Mouse (Mus musculus) erythroblast, embryonic 14.5 days (primary cell): ENCODE results near the gene Hcn3.

Source experiments
- GATA1 ChIP-seq: IDR thresholded peaks from 2 replicates; pipeline ENCODE4 v1.6.1; 2012; ENCODE audit warnings: low read length, inconsistent platforms, mixed read lengths
- TAL1 ChIP-seq: IDR thresholded peaks from 3 replicates; pipeline ENCODE4 v1.6.1; 2012; ENCODE audit warnings: low read length, inconsistent platforms, mixed read lengths

DNA sequence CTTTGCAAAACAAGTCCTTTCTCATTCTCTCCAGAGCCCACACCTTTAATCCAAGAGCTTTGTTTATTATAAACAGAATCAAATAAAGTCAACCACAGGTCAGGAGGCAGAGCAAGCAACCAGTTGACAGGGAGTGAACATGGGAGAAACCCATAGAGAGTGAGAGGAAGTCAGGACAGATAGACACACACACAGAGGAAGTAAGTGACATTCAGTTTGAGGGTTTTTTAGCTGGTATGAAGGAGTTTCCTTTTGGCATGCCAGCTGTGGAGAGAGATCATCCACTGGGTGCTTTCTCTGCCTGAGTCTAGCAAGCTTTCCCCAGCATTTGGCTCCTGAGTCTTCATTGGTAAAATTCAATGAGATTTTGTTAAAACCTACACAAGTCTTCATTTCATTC lies 53.1 kb downstream of the Hcn3 start:
- TF ChIP-seq GATA1 (no peak), TAL1 (no peak)
